Mouse (Mus musculus) MN1 (cell line): ENCODE data around the gene Dnajc2.
A peak's percentile ranks its signal among the peaks of the same experiment; 100 is the strongest.

Experiments
- DNase-seq: peaks from one replicate; pipeline ENCODE4 v3.0.0-alpha.2; 2016; ENCODE audit warnings: low spot score

Gene Dnajc2

GRCm38 (mm10) chr5:21785053-21785452, at the start of gene Dnajc2, which contains the start of gene Psmc2:
Gene Dnajc2, minus strand, starts transcription at chr5:21785251.
Gene Psmc2, plus strand, starts transcription at chr5:21785283.
- peak; percentile 85 for DNase-seq

- DNase-seq: no peak
Measured at GRCm38 (mm10) chr5:21831761-21832160, 46.7 kb upstream of the Dnajc2 start.

- no peak for DNase-seq
Measured at GRCm38 (mm10) chr5:21828855-21829254, 43.8 kb upstream of the Dnajc2 start.

DNA sequence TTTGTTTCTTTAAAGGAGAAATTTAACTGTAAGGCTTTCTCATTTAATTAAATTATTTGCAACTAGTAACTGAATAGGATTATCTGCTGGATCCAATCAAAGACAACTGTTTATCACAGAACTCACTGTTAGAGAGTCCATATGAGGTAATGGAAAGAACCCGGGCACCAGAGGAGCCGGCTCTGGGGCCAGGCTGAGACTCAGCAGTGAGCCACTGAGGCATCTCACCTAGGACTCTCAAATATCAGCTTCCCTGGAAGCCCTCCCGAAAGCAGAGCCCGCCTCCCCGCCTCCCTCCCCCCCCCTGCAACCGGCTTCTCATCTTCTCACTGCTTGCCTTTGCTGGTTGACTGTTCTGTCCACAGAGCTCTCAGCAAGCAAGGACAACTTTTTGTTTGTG, 42.6 kb upstream of the Dnajc2 start:
- no peak for DNase-seq

- no peak for DNase-seq
Measured at GRCm38 (mm10) chr5:21826370-21826769, 41.3 kb upstream of the Dnajc2 start.

DNA sequence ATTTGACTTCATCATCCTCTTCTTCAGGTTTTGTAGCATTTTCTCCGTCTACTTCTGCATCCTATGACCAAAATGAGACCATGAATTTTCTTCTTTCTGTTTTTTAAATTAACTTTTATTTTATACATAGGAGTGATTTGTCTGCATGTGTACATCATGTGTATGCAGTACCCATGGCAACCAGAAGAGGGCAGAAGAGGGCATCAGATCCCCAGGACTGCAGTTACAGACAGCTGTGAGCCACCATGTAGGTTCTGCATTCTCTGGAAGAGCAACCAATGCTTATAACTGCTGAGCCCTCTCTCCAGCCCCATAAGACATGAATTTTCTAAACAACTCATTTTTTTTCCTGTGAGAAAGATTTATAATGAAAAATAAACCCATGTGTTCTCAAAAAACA, 28.9 kb upstream of the Dnajc2 start:
- no peak for DNase-seq

- no peak for DNase-seq
Measured at GRCm38 (mm10) chr5:21810924-21811323, 25.9 kb upstream of the Dnajc2 start.

DNA sequence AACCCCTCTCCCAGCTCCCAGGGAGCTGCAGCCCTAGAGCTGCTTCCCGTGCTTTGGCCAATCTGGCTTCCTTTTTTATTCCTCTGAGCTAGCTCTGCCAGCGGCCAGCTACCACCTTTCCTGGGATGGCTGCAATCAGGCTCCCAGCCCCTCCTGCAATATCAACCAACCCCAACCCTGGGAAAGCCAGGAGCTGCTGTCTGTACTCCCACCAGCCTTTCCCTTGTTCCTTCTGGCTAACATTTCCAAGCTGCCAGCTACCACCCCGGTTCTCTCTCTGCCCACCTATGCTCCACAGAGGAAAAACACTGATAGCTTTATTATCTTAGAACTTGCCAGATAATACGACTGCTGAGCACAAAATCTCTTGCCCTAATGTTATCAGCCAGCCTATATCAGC, 19.8 kb upstream of the Dnajc2 start:
- no peak for DNase-seq

GRCm38 (mm10) chr5:21803691-21804188, 18.7 kb upstream of the Dnajc2 start:
- DNase-seq: no peak

DNA sequence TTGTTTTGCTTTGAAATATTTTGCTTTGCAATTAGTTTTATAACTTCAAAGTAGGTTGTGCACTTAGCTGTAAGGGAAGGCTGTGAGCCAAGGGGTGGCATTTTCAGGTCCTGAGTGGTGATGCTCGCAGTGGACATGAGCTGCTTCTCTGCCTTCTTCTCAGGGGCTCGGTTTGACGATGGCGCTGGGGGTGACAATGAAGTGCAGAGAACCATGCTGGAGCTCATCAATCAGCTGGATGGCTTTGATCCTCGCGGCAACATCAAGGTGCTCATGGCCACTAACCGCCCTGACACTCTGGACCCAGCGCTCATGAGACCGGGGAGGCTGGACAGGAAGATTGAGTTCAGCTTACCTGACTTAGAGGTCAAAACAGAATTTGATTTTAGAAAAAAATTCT, 17.9 kb upstream of the Dnajc2 start:
- DNase-seq: no peak

DNA sequence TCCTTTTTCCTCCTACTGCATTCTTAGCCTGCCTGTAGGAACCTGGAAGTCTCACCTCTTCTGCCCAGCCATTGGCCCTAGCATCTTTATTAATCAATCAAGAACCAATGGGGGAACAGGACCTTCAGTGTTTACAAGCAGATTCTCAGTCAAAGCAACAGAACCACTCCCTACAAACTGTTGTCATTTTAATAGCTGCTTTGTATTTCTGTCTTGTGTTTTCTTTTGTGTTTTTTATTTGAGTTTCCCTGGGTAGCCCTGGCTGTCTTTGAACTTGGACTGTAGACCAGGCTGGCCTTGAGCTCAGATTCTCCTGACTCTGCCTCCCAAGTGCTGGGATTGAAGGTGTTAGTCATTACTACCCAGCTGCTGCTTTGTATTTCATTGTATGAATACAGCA, 7.1 kb upstream of the Dnajc2 start:
- DNase-seq: no peak

GRCm38 (mm10) chr5:21789061-21789460, 4.0 kb upstream of the Dnajc2 start:
- no peak for DNase-seq

- DNase-seq: no peak
Measured at GRCm38 (mm10) chr5:21787186-21788105, 2.4 kb upstream of the Dnajc2 start.

- peak; percentile 90 for DNase-seq
Measured at GRCm38 (mm10) chr5:21786258-21787185, 1.5 kb upstream of the Dnajc2 start.

- DNase-seq: peak; percentile 20
Measured at GRCm38 (mm10) chr5:21785776-21786175, 725 bp upstream of the Dnajc2 start.

DNA sequence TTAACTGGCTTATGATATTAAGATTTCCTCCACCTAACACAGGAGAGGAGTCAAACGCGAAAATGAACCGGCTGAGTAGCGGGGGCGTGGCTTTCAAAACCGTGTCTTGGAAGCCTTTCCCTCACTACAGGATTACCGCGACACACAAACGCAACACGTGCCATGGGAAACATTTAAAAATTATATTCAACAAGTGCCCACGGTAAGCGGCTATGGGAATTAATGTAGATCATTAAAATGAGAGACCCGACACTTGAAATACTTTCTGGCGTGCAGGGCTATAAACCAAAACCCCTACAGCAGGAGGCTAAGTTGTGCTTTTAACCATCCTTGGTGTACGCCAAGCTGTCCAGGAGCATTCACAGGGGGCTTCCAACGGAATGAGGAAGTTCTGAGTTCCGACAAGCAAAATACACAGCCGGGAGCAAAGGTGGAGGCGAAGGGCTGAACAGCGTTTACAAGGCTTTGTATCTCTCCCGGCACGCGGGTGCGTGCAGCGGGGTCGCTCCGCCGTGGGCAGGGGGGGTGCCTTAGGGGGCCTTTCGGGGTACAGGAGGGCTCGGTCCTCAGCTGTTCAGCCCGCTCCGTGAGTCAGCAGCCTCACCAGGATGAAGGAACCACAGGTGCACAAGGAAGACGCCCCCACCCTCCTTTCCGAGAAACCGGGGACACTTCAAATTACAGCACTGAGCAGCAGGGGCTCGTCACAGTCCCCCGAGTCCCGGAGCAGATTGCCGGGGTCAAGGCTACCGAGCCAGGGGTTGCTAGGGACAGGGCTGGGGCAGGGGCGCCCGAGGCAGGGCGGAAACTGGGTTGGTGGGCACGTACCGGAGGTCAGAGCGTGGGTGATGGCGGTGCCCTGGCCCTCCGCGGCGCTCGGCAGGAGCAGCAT, 644 bp downstream of the Dnajc2 start:
- peak; percentile 29 for DNase-seq

DNA sequence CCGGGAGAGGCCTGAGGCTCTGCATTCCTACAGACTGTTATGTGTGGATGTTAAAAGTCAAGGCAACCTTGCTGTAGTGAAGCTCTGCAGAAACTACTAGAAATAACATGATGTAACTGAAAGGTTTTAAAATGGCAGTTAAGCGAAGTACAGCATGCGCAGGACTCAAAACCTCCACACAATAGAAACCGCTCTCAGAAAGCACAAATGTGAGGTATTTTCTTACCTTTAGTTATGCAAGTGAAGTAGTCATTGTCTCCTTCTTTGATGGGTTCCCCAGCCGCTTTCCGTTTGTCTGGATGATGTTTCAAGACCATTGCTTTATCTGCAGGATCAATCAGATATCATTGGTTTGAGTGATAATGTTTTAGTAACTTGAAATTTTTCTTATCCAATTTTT, 8.6 kb downstream of the Dnajc2 start:
- DNase-seq: no peak

DNA sequence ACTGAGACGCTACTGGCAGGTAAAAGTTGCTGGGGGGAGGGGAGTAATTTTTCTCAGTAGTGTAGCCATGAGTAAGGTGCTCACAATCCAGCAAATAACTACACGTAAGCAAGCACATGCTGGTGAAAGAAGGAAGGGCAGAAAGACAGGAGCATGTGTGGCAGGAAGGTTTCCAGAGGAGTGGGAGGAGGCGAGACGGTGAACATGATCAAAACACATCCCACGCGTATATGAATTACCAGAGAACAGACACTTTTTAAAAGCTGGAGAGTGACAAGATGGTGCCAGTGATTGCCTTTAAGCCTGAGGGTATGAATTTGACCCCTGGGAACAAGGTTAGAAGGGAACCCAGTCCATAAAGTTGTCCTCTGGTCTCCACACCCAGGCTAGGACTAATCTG, 15.2 kb downstream of the Dnajc2 start:
- DNase-seq: no peak

GRCm38 (mm10) chr5:21768506-21768905, 16.5 kb downstream of the Dnajc2 start:
- no peak for DNase-seq

- no peak for DNase-seq
Measured at GRCm38 (mm10) chr5:21745966-21746365, 39.1 kb downstream of the Dnajc2 start.

DNA sequence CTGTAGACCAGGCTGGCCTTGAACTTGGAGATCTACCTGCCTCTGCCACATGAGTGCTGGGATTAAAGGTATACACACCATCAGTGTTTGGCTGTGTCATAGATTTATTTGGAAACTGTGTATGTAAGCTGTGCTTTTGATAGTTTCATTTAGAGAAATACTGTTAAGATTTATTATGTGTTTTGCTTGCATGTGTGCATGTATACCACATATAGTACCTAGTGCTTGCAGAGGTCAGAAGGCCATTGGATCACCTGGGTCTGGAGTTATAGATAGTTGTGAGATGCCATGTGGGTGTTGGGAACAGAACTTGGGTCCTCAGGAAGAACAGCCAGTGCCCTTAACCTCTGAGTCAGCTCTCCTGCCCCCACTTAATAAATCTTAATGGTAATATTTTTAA, 40.4 kb downstream of the Dnajc2 start:
- no peak for DNase-seq

GRCm38 (mm10) chr5:21743606-21744005, 41.4 kb downstream of the Dnajc2 start:
- no peak for DNase-seq
